Mouse (Mus musculus) testis, adult 2 months (tissue): Measurements from ENCODE around the gene Fkbp4.
A peak's percentile ranks its signal among the peaks of the same experiment; 100 is the strongest.

Experiments used
- CTCF ChIP-seq: fragments of 200-500 bp; IDR thresholded peaks from 2 replicates; pipeline ENCODE4 v1.5.1; 2012; ENCODE audit warnings: low read depth, mild to moderate bottlenecking, inconsistent platforms, low read length, moderate library complexity; ENCODE audit not compliant: control insufficient read depth, insufficient read depth, insufficient replicate concordance
- POLR2A ChIP-seq: fragments of 200-500 bp; IDR thresholded peaks from 2 replicates; pipeline ENCODE4 v1.6.1; 2012; ENCODE audit warnings: low read depth, mild to moderate bottlenecking, inconsistent platforms, low read length, moderate library complexity; ENCODE audit not compliant: control insufficient read depth

DNA sequence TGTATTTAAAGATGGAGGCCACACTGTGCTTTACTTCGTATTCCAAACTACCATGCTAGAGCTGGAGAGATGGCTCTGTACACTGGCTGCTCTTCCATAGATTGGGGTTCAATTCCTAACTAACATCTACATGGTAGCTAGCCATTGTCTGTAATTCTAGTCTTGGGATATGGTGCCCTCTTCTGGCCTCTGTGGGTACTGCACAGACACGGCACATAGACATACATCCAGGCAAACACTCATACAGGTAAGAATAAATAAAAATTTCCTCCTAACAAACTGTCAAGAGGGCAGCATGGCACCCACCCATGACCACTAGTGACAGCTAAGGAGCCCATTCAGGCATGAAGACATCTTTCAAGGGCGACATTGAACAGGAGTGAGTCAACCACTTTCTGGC lies 27.4 kb downstream of the Fkbp4 start:
- TF ChIP-seq CTCF, result peak; percentile 21; the same call in 1 of the 2 replicates
- TF ChIP-seq POLR2A, result no peak
